Mouse (Mus musculus) T-helper 1 cell (primary cell): ENCODE data around the gene Pnlip.

Experiments used
- in situ Hi-C: fragments of 300-600 bp; cut with MboI, MseI; formaldehyde crosslinking; loops from one replicate; pipeline ENCODE4 v1.15.1; 2025; ENCODE audit warnings: high pct_unique_total_duplicates

Gene Pnlip

GRCm38 (mm10) chr19:58652198-58652597 lies at the start of gene Pnlip:
Gene Pnlip, plus strand, starts transcription at chr19:58652498.
- in situ Hi-C loops, result no loop called here

- in situ Hi-C loops, result no loop called here
Measured at GRCm38 (mm10) chr19:58609716-58610115, 42.6 kb upstream of the Pnlip start.

- in situ Hi-C loops, result no loop called here
Measured at GRCm38 (mm10) chr19:58612745-58613144, 39.6 kb upstream of the Pnlip start.

GRCm38 (mm10) chr19:58616606-58617005 lies 35.7 kb upstream of the Pnlip start:
- in situ Hi-C loops, result no loop called here

GRCm38 (mm10) chr19:58620661-58621060 lies 31.6 kb upstream of the Pnlip start:
- in situ Hi-C loops, result loop anchor here (10.0 kb wide), 1 partner anchor 1424 kb away; no protein-coding TSS in a partner anchor

GRCm38 (mm10) chr19:58621646-58622045 lies 30.7 kb upstream of the Pnlip start:
- in situ Hi-C loops, result loop anchor here (10.0 kb wide), 1 partner anchor 1423 kb away; no protein-coding TSS in a partner anchor

- in situ Hi-C loops, result loop anchor here (10.0 kb wide), 1 partner anchor 1420 kb away; no protein-coding TSS in a partner anchor
Measured at GRCm38 (mm10) chr19:58624799-58625198, 27.5 kb upstream of the Pnlip start.

- in situ Hi-C loops, result loop anchor here (10.0 kb wide), 1 partner anchor 1419 kb away; no protein-coding TSS in a partner anchor
Measured at GRCm38 (mm10) chr19:58625254-58625947, 26.9 kb upstream of the Pnlip start.

GRCm38 (mm10) chr19:58627406-58628337 lies 24.6 kb upstream of the Pnlip start:
- in situ Hi-C loops, result loop anchor here (10.0 kb wide), 1 partner anchor 1417 kb away; no protein-coding TSS in a partner anchor

GRCm38 (mm10) chr19:58629351-58629773 lies 22.9 kb upstream of the Pnlip start:
- in situ Hi-C loops, result loop anchor here (10.0 kb wide), 1 partner anchor 1415 kb away; no protein-coding TSS in a partner anchor

GRCm38 (mm10) chr19:58650036-58650435 lies 2.3 kb upstream of the Pnlip start:
- in situ Hi-C loops, result no loop called here

- in situ Hi-C loops, result no loop called here
Measured at GRCm38 (mm10) chr19:58662098-58662497, 9.8 kb downstream of the Pnlip start.

- in situ Hi-C loops, result no loop called here
Measured at GRCm38 (mm10) chr19:58663317-58663716, 11.0 kb downstream of the Pnlip start.

- in situ Hi-C loops, result no loop called here
Measured at GRCm38 (mm10) chr19:58664901-58665300, 12.6 kb downstream of the Pnlip start.

GRCm38 (mm10) chr19:58674644-58675043 lies 22.3 kb downstream of the Pnlip start:
- in situ Hi-C loops, result no loop called here

GRCm38 (mm10) chr19:58677117-58677516 lies 24.8 kb downstream of the Pnlip start:
- in situ Hi-C loops, result no loop called here

GRCm38 (mm10) chr19:58688933-58689332 lies 36.6 kb downstream of the Pnlip start:
- in situ Hi-C loops, result no loop called here

- in situ Hi-C loops, result no loop called here
Measured at GRCm38 (mm10) chr19:58695314-58695713, 43.0 kb downstream of the Pnlip start.

- in situ Hi-C loops, result no loop called here
Measured at GRCm38 (mm10) chr19:58696235-58696634, 43.9 kb downstream of the Pnlip start.

- in situ Hi-C loops, result no loop called here
Measured at GRCm38 (mm10) chr19:58704556-58704955, 52.3 kb downstream of the Pnlip start.

- in situ Hi-C loops, result no loop called here
Measured at GRCm38 (mm10) chr19:58708611-58709010, 56.3 kb downstream of the Pnlip start.

- in situ Hi-C loops, result no loop called here
Measured at GRCm38 (mm10) chr19:58717925-58718324, 65.6 kb downstream of the Pnlip start.
